Mouse (Mus musculus) cerebellum, adult 9-11 months (tissue): ENCODE data around the gene Map3k19.

Experiments used
- DNase-seq: peaks from one replicate; pipeline ENCODE4 v3.0.0; 2022

Gene Map3k19

DNA sequence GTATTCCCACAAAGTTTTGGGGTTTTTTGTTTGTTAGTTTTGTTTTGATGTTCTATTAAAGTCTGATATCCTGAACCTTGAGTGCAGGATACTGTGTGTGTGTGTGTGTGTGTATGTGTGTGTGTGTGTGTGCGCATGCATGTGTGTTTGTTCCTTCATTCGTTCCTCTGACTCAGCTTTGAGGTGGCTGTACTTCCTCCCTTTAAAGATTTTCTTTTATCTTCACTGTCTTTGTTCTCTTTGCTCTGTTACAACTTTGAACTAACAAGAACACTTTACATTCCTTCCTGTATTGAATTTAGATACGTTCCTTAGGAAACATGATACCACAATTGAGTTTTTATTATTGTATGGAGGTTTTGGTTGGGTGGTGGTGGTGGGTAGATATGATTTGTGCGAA is 58.5 kb downstream of the Map3k19 start:
- no peak for DNase-seq

DNA sequence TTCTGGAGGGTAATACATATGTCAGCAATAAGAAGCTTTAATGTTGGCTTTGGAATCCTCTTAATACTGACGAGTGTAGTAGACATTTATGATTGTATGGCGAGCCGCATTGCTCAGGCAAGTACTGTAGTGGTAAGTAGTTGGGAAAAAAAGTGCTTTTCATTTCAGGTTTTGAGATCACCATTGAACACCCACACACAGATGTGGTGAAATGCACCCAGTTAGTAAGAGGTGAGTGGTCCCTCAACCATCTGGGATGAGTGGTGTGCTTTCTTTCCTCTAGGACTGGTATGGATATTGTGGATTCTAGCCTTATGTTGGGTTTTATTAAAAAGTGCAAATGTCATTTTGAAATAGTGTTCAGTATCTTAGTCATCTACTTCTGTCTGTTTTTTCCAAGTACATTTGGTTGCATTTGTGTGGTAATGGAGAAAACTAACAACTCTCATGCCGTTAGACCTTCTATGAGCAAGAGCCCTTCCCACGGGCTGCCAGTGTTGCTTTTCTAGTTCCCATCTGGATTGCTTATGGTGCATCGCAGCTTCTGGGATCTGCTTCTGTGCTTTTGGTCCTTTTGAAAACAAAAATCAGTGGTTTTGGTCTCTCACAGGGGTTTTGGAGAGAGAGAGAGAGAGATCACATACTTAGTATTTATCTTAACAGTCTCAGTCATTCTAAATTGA is 59.6 kb downstream of the Map3k19 start:
- no peak for DNase-seq

- DNase-seq: no peak
Measured at GRCm38 (mm10) chr1:127793459-127793858, 61.4 kb downstream of the Map3k19 start.

- no peak for DNase-seq
Measured at GRCm38 (mm10) chr1:127788943-127789342, 65.9 kb downstream of the Map3k19 start.

- DNase-seq: no peak
Measured at GRCm38 (mm10) chr1:127785882-127786281, 68.9 kb downstream of the Map3k19 start.

DNA sequence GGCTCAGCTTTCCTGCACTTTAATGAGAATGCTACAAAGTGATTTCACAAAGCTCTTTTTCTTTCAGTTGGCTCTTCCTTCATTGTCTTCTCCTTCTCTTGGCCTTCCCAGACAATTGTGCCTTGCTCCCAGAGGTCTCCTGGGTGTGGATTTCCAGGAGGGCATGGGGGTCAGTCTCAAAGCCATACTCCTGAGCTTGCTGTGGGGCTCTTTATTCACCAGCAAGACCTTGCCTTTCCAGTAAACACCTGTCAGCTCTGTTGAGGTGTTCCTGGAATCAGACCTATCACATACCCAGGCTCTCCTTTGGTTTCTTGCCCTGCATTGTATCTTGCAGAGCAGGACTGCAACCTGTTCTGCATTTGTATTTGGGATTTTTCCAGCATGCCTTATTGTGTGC is 71.0 kb downstream of the Map3k19 start:
- DNase-seq: no peak

GRCm38 (mm10) chr1:127780849-127781248 is 74.0 kb downstream of the Map3k19 start:
- no peak for DNase-seq

GRCm38 (mm10) chr1:127780142-127780541 is 74.7 kb downstream of the Map3k19 start:
- no peak for DNase-seq

DNA sequence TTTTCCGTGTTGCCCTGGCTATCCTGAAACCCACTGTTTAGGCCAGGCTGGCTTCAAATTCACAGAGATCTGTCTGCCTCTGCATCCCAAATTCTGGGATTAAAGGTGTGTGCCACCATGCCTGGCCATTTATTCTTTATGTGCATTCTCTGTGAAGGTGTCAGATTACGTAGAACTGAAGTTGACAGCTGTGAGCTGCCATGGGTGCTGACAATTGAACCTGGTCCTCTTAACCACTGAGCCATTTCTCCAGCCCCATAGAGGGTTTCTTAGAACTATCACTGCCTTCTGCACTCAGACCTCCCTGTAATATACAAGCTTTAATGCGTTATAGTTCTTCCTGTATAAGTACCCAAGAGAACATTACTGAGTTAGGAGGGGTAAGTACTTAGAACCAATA is 76.2 kb downstream of the Map3k19 start:
- no peak for DNase-seq

DNA sequence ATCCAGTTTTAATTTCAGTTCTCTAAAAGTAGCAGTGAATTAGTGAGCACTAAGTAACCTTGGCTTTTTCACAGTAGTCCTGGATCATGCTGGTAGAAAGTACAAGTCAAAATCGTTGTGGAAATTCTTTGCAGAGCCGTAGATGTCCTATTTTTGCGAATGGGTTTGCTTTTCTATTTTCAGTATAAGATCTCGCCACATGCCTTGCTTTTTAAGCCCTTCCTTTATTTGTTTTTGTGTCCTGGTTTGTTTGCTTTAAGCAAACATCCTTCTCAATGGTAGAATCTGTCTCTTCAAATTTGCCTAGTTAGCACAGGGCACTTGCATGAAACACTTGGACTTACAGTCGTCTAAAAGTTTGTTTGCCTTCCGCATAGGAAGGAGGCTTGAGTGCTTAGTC is 78.6 kb downstream of the Map3k19 start:
- no peak for DNase-seq

DNA sequence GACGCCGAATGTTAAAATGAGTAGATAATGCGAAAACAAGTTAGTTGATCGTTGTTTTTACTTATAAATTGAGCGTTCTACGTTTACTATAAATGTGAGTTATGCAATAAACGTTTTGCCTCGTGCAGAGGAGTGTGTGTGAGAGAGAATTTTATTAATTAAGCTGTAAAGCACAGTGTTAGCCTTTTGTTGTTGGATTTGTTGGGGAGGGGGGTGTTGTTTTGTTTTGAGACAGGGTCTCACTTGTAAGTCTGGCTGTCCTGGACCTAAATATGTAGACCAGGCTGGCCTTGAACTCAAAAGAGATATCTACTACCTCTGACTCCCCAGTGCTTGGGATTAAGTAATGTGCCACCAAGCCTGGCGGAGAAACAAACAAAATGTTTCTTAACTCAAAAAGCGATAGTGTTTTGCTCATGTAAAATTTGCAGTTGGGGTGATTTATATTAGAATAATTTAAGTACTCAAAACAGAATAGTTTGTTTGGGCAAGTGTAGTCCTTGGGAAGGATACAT is 79.6 kb downstream of the Map3k19 start:
- DNase-seq: no peak

DNA sequence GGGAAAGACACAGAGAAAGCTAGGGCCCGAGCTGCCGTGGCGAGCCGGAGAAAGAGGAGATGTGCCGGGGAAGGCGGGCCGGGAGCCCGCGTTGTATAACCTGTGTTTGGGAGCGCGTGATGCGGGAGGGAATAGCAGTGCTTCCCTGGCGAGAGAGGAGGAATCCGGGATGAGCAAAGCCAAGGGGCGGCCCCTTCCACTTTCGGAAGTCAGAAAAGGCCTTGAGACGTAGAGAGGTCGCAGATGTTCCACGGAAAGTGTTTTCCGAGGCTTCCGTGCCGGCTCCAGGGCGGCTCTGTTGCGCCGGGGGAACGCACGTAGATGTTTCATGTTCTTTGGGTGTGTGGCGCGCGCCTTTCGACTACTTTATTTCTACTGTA is 80.3 kb downstream of the Map3k19 start:
- DNase-seq: no peak

DNA sequence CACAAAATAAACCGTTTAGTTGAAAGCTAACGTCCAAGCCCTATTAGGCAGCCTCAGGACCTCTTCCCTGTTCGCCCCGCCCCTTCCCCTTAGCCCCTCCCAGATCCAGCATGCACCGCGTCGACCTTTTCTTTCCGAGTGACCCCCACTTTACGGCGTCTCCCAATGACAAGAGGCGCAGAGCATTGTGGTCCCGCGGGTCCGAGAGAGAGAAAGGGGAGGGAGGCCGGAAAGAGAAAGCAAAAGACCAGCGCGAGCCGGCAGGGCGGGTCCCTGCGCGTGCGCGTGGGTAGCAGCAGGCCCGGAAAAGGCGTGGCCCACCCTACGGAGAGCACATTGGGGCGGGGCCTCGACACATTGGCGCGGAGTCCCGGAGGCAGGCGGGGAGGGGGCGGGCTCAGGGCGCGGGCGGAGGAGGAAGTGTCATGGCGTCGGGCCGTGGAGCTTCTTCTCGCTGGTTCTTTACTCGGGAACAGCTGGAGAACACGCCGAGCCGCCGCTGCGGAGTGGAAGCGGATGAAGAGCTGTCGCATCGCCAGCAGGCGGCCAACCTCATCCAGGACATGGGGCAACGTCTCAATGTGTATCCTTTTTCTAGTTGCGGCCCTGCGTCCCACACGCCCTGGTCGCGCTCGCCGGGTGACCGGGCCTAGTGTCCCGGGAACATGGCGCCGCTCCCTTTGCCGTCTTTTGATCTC is 80.9 kb downstream of the Map3k19 start, which contains the start of gene Ccnt2:
Gene Ccnt2, plus strand, starts transcription at position 362 of the 698 bp plus-strand sequence.
- DNase-seq: peak; percentile 100

- no peak for DNase-seq
Measured at GRCm38 (mm10) chr1:127773198-127773802, 81.5 kb downstream of the Map3k19 start.

DNA sequence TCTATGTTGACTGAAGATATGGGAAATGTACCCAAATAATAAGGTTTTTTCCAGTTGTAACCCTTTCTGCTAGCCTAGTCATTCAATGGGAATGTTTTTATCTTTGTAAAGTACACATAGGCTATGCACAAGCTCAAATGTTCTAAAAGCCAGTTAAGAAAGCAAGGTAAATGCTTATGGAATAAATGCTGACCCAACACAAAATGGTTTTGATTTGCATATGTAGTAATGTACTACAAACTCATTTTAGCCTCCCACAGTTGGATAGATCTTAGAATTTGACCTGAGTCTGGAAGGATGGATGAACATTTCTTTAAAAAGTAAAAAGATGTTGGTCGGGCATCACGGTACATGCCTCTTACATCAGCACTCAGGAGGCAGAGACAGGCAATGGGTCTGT is 88.1 kb downstream of the Map3k19 start:
- DNase-seq: no peak

- DNase-seq: no peak
Measured at GRCm38 (mm10) chr1:127765468-127765867, 89.4 kb downstream of the Map3k19 start.
